Mouse (Mus musculus) C2C12 (cell line): ENCODE measurements around the gene Micu2. TPM values are rescaled to one million over a fixed set of nuclear protein-coding genes. Genes with fewer than 3 reads are reported as not detected.

Experiments used
- H3K27me3 ChIP-seq: one replicate; pipeline ENCODE4 v1.6.1; 2011; ENCODE audit not compliant: control insufficient read depth, insufficient read depth, insufficient read length
- H3K36me3 ChIP-seq: one replicate; pipeline ENCODE4 v1.6.1; 2011; ENCODE audit not compliant: control insufficient read depth, insufficient read depth
- H3K4me3 ChIP-seq: one replicate; pipeline ENCODE4 v1.5.1; 2011; ENCODE audit warnings: mild to moderate bottlenecking, control low read depth; ENCODE audit not compliant: poor library complexity, insufficient read depth, severe bottlenecking
- H3K79me2 ChIP-seq: one replicate; pipeline ENCODE4 v1.6.1; 2011; ENCODE audit not compliant: control insufficient read depth, insufficient read depth
- H3K79me3 ChIP-seq: one replicate; pipeline ENCODE4 v1.6.1; 2011; ENCODE audit warnings: low read depth, control low read depth
- H3ac ChIP-seq: one replicate; pipeline ENCODE3; 2011; ENCODE audit warnings: low read depth; ENCODE audit not compliant: control insufficient read depth, insufficient read length
- CEBPB ChIP-seq: IDR thresholded peaks from one replicate; pipeline ENCODE4 v1.6.1; 2011; ENCODE audit warnings: low read depth, mild to moderate bottlenecking, control low read depth, moderate library complexity
- CTCF ChIP-seq: IDR thresholded peaks from one replicate; pipeline ENCODE4 v1.5.1; 2011; ENCODE audit not compliant: control insufficient read depth, insufficient read depth, insufficient read length
- FOSL1 ChIP-seq: IDR thresholded peaks from one replicate; pipeline ENCODE4 v1.8.0; 2011; ENCODE audit warnings: mild to moderate bottlenecking, low read length; ENCODE audit not compliant: poor library complexity, insufficient read depth, severe bottlenecking
- MAX ChIP-seq: IDR thresholded peaks from one replicate; pipeline ENCODE4 v1.6.1; 2011; ENCODE audit warnings: mild to moderate bottlenecking, control low read depth
- MYOD1 ChIP-seq: IDR thresholded peaks from one replicate; pipeline ENCODE4 v1.6.1; 2011; ENCODE audit warnings: low read depth; ENCODE audit not compliant: control insufficient read depth, insufficient read length
- MYOG ChIP-seq: IDR thresholded peaks from one replicate; pipeline ENCODE4 v1.6.1; 2011; ENCODE audit not compliant: control insufficient read depth, insufficient read length; ENCODE audit errors: extremely low read depth
- USF1 ChIP-seq: IDR thresholded peaks from one replicate; pipeline ENCODE4 v1.6.1; 2011; ENCODE audit warnings: low read depth, mild to moderate bottlenecking, control low read depth, moderate library complexity
- polyA plus RNA-seq: library from polyadenylated mRNA; unstranded; fragments of >200 nt; fragmentation: generic; extraction: Trizol; gene quantifications from one replicate; pipeline ENCODE4 v1.2.1, GENCODE M21; 2012; ENCODE audit warnings: missing spikeins

The Micu2 gene
- polyA plus RNA-seq, 1 experiment: 33.2 TPM

DNA sequence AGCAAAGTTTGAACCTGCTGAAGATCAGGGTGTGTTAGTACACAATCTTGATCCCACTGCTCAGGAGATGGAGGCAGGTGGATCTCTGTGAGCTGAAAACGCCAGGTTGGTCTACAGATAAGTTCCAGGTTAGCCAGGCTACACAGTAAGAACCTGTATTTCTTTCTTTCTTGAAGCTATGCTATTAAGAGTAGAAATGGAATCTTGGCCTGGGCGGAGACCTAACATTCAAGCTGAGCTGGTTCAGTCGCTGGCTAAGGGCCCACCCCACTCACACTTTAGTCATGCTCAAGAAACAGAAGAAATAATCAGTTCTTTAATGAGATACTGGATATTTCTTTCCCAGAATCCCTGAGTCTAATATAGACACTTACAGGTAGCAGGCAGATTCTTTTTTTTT lies 115.7 kb downstream of the Micu2 start:
- no peaks in the 10 kb centered on the region for H3K36me3 ChIP-seq
- TF ChIP-seq MYOG (no peak), FOSL1 (no peak), CEBPB (no peak), CTCF (no peak), MAX (no peak)

DNA sequence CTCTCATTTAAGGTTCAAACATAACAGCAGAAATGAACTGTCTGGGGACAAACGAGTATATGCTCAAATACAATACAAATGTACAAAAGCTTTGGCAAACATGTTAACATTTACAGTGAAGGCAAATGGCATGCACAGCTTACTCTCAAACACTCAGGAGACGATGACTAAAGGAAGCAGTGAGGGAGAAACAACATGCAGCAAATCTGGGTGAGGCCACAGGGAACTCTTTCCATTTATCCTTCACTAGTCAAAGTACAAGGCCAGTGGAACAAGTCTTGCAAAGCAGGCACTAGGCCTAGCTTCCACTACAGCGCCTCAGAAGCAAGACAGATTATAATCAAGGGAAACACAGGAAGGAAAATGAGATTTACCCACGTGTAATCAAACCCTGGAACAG lies 116.3 kb downstream of the Micu2 start:
- no peaks in the 10 kb centered on the region for H3K36me3 ChIP-seq
- no peaks in the 10 kb centered on the region for H3K27me3 ChIP-seq
- peaks cover 78% of the 10 kb centered on the region for H3K79me2 ChIP-seq

More for the DNA sequence above, 115.7 kb downstream of the Micu2 start:
- Histone ChIP-seq H3K4me3 (no peak overlapping the region), H3K79me3 (peaks cover 25% of the 10 kb centered on the region), H3K27me3 (no peaks in the 10 kb centered on the region), H3K79me2 (peaks cover 84% of the 10 kb centered on the region), H3ac (no peak overlapping the region)

DNA sequence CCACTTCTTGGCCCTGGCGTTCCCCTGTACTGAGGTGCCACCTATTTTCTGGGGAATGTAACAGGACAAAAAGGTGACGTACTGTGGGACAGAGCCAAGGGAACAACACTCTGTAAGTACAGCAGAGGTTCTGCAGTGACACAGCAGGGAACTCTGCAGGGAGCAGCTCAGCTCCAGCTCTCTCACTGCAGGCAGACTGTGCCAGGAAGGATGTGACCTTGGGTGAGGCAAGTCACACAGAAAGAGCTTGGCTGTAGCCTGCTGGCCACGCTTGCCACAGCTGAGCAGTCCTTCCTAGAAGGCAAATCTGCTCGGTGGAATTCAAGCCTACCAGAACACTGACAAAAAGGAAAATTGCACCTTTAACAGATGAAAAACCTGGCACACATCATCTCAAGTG lies 117.3 kb downstream of the Micu2 start:
- H3K27me3 ChIP-seq: no peaks in the 10 kb centered on the region
- H3K4me3 ChIP-seq: no peak overlapping the region
- no peaks in the 10 kb centered on the region for H3K36me3 ChIP-seq
- peaks cover 68% of the 10 kb centered on the region for H3K79me2 ChIP-seq
- no peak for TF ChIP-seq MAX
- TF ChIP-seq MYOD1: no peak
- peaks cover 18% of the 10 kb centered on the region for H3K79me3 ChIP-seq
- no peak overlapping the region for H3ac ChIP-seq

More for the DNA sequence above, 116.3 kb downstream of the Micu2 start:
- TF ChIP-seq USF1: no peak
- TF ChIP-seq FOSL1: no peak
- TF ChIP-seq CTCF: no peak
- no peak for TF ChIP-seq MAX
- TF ChIP-seq MYOD1: no peak
- TF ChIP-seq CEBPB: no peak
- TF ChIP-seq MYOG: no peak
- no peak overlapping the region for H3ac ChIP-seq
- H3K79me3 ChIP-seq: peaks cover 21% of the 10 kb centered on the region
- no peak overlapping the region for H3K4me3 ChIP-seq

DNA sequence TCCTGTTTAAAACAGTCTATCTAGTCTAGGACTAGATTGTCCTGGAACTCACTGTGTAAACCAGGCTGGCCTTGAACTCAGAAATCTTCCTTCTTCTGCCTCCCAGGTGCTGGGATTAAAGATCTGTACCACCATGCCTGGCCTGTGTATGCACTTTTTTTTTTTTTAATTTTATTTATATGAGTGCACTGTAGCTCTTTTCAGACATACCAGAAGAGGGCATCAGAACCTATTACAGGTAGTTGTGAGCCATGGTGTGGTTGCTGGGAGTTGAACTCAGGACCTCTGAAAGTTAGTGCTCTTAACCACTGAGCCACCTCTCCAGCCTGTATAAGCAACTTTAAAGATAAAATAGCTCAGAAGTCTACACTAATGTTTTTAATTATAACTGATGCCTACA lies 118.0 kb downstream of the Micu2 start:
- H3K36me3 ChIP-seq: no peaks in the 10 kb centered on the region
- no peak overlapping the region for H3ac ChIP-seq
- H3K27me3 ChIP-seq: no peaks in the 10 kb centered on the region
- peaks cover 61% of the 10 kb centered on the region for H3K79me2 ChIP-seq
- peaks cover 17% of the 10 kb centered on the region for H3K79me3 ChIP-seq
- TF ChIP-seq MAX (no peak), CEBPB (no peak), CTCF (no peak), FOSL1 (no peak), MYOG (no peak), USF1 (no peak), MYOD1 (no peak)
- no peak overlapping the region for H3K4me3 ChIP-seq

DNA sequence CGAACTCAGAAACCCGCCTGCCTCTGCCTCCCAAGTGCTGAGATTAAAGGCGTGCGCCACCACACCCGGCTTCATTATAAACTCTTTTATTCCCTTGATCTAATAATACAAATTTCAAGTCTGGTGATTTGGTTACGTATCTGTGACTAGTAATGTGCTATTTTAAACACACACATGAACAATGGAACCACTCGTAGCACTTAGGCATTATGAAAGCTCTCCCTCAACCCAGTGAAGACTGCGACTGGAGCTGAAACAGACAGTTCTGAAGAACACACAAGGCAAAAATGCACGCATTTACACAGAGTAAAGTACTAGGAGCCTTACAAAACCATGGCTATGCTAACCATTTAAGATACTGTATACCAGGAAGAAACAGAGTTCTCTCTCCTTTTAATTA lies 121.1 kb downstream of the Micu2 start:
- peaks cover 35% of the 10 kb centered on the region for H3K79me2 ChIP-seq
- H3K36me3 ChIP-seq: no peaks in the 10 kb centered on the region
- TF ChIP-seq MAX (no peak), MYOD1 (no peak), CTCF (no peak), MYOG (no peak), FOSL1 (no peak), CEBPB (no peak), USF1 (no peak)
- no peaks in the 10 kb centered on the region for H3K27me3 ChIP-seq
- peaks cover 10% of the 10 kb centered on the region for H3K79me3 ChIP-seq
- H3ac ChIP-seq: no peak overlapping the region
- no peak overlapping the region for H3K4me3 ChIP-seq

DNA sequence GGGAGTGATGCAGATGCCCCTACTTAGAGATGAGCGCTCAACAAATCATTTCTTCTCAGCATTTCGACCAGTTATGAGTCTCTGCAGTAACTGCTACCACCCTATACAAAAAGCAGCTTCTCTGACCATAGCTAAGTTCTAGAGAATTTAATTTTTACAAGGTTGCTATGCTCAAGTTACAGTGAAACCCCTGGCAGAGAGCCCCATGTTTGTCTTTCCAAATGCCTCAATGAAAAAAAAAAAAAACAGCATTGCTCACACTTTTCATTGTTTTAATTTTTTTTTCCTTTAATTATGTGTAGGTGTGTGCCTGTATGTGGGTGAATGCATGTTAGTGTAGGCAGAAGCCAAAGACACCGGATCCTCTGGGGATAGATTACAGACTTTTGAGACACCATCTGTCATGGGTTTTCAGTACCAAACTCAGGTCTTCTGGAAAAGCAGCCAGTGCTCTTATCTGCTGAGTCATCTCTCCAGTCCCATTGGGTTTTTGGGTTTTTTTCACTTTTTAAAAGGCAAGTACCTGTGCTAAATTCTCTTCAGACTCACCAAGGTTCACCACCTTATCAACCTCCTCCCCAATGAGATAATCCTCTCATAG lies 132.3 kb downstream of the Micu2 start:
- TF ChIP-seq MYOD1 (no peak), USF1 (no peak)
- peaks cover 4% of the 10 kb centered on the region for H3K36me3 ChIP-seq

More for the DNA sequence above, 132.3 kb downstream of the Micu2 start:
- H3K4me3 ChIP-seq: no peak overlapping the region
- no peak overlapping the region for H3ac ChIP-seq
- H3K79me2 ChIP-seq: no peaks in the 10 kb centered on the region
- H3K27me3 ChIP-seq: no peaks in the 10 kb centered on the region
- H3K79me3 ChIP-seq: no peaks in the 10 kb centered on the region

Other genes starting within 250 kb of the Micu2 start
- gene Lats2, start 240.9 kb downstream of the Micu2 start, polyA plus RNA-seq: 15.6 TPM
- gene Sap18, start 201.1 kb downstream of the Micu2 start, polyA plus RNA-seq: 111 TPM
- 12.5 TPM for gene Ska3, start 173.1 kb downstream of the Micu2 start, polyA plus RNA-seq
- 137 TPM for gene Mrpl57, start 173.0 kb downstream of the Micu2 start, polyA plus RNA-seq
- gene Zdhhc20, start 109.0 kb downstream of the Micu2 start, polyA plus RNA-seq: 8.0 TPM
- 0.05 TPM for gene Fgf9, start 71.3 kb upstream of the Micu2 start, polyA plus RNA-seq